In genomic region chr4:149485825-149486206, GRCm38 (mm10) we compare ENCODE assay signal across 8 mouse cellular contexts. TPM values are rescaled to one million over a fixed set of nuclear protein-coding genes. Genes with fewer than 3 reads are reported as not detected.
DNase-seq lines count a peak whose midpoint lies in the region; ATAC-seq lines count a peak whose summit lies in the region.

No protein-coding gene starts in this region.

- peaks cover 11% of the 10 kb centered on the region; the same call in 1 of the 2 replicates for H3K4me1 ChIP-seq in embryonic facial prominence, embryonic 14.5 days (ENCODE audit: control insufficient read depth, insufficient read depth, low read length)
- peaks cover 27% of the 10 kb centered on the region for H3K4me1 ChIP-seq in limb, embryonic 13.5 days
- peaks cover 26% of the 10 kb centered on the region for H3K4me1 ChIP-seq in midbrain, embryonic 15.5 days

- no peaks in the 10 kb centered on the region for H3K9me3 ChIP-seq in embryonic facial prominence, embryonic 14.5 days (ENCODE audit: control insufficient read depth, low read length)
- no peaks in the 10 kb centered on the region for H3K9me3 ChIP-seq in limb, embryonic 13.5 days
- H3K9me3 ChIP-seq in midbrain, embryonic 15.5 days, result no peaks in the 10 kb centered on the region

- peak overlapping the region; percentile 80 for H3K4me2 ChIP-seq in embryonic facial prominence, embryonic 14.5 days (ENCODE audit: low read depth, low read length)
- peak overlapping the region; percentile 85 for H3K4me2 ChIP-seq in limb, embryonic 13.5 days (replicated peaks)
- peak overlapping the region; percentile 93 for H3K4me2 ChIP-seq in midbrain, embryonic 15.5 days

- peak overlapping the region; percentile 67 for H3K4me3 ChIP-seq in embryonic facial prominence, embryonic 14.5 days (ENCODE audit: low read depth, low read length)
- peak overlapping the region; percentile 81 for H3K4me3 ChIP-seq in limb, embryonic 13.5 days
- peak overlapping the region; percentile 95 for H3K4me3 ChIP-seq in midbrain, embryonic 15.5 days

- under 1% methylated on average over 10 of the region's 10 CpGs for WGBS in embryonic facial prominence, embryonic 14.5 days
- WGBS in limb, embryonic 13.5 days, result under 1% methylated on average over 10 of the region's 10 CpGs
- under 1% methylated on average over 10 of the region's 10 CpGs for WGBS in midbrain, embryonic 15.5 days

- peak overlapping the region; percentile 77 for H3K9ac ChIP-seq in embryonic facial prominence, embryonic 14.5 days (ENCODE audit: low read depth, low read length)
- H3K9ac ChIP-seq in limb, embryonic 13.5 days, result peak overlapping the region; percentile 85
- H3K9ac ChIP-seq in midbrain, embryonic 15.5 days, result peak overlapping the region; percentile 86

- H3K36me3 ChIP-seq in embryonic facial prominence, embryonic 14.5 days (ENCODE audit: control insufficient read depth, insufficient read depth, low read length), result peaks cover 37% of the 10 kb centered on the region
- peaks cover 36% of the 10 kb centered on the region for H3K36me3 ChIP-seq in limb, embryonic 13.5 days
- H3K36me3 ChIP-seq in midbrain, embryonic 15.5 days (replicated peaks), result peaks cover 26% of the 10 kb centered on the region

- 0 out of 2 replicates have a peak, but pooled peaks have one; percentile 20 for ATAC-seq in embryonic facial prominence, embryonic 14.5 days (ENCODE audit: low read depth)
- ATAC-seq in hematopoietic stem cell, adult 5-6 weeks (replicated peaks in 1 of 2; ENCODE audit: insufficient read depth in 1 of 2, low FRiP score in 2 of 2, low TSS enrichment in 1 of 2, low read depth in 1 of 2, poor library complexity in 2 of 2, severe bottlenecking in 2 of 2), result peak; percentile 22 to 35; a peak in 2 of 4 replicates
- peak; percentile 2; the same call in 1 of the 2 replicates for ATAC-seq in limb, embryonic 13.5 days (ENCODE audit: low FRiP score, low read depth)
- ATAC-seq in midbrain, embryonic 15.5 days (replicated peaks), result no peak; the same call in 1 of the 2 replicates

- DNase-seq in cerebellum, postnatal 10 days, result peak; percentile 29 to 34
- no peak for DNase-seq in cerebellum, adult 11 months
- peak; percentile 30 for DNase-seq in MEL-GATA-1-ER (ENCODE audit: extremely low read depth, low read depth)
- DNase-seq in embryonic facial prominence, embryonic 14.5 days (ENCODE audit: low spot score), result peak; percentile 80
- no peak for DNase-seq in gastrocnemius, postnatal 10 days

- peak overlapping the region; percentile 40 for H3K27ac ChIP-seq in embryonic facial prominence, embryonic 14.5 days (replicated peaks; ENCODE audit: low read depth, low read length)
- peak overlapping the region; percentile 84 for H3K27ac ChIP-seq in limb, embryonic 13.5 days
- H3K27ac ChIP-seq in midbrain, embryonic 15.5 days, result peak overlapping the region; percentile 79; the same call in 1 of the 2 replicates

- H3K27me3 ChIP-seq in embryonic facial prominence, embryonic 14.5 days (replicated peaks; ENCODE audit: control insufficient read depth, insufficient read depth, low read length), result no peaks in the 10 kb centered on the region
- H3K27me3 ChIP-seq in limb, embryonic 13.5 days, result no peaks in the 10 kb centered on the region
- no peaks in the 10 kb centered on the region for H3K27me3 ChIP-seq in midbrain, embryonic 15.5 days (replicated peaks)

RNA-seq across cellular contexts. Expression of gene Lzic, which starts 0.8 kb away (rescaled TPM):
- polyA plus RNA-seq in embryonic facial prominence, embryonic 14.5 days (2014; fragmentation: Nextera tagmentation; extraction: Ambion mirVana), result 45.1 and 48.1 TPM in 2 replicates
- total RNA-seq in hematopoietic stem cell, adult 5-6 weeks (2017), result 72.9 and 87.1 TPM in 2 replicates
- polyA plus RNA-seq in limb, embryonic 13.5 days (2015; fragmentation: Nextera tagmentation; extraction: Ambion mirVana), result 55.8 and 62.5 TPM in 2 replicates
- 36.6 and 39.9 TPM in 2 replicates for polyA plus RNA-seq in midbrain, embryonic 15.5 days (2015; fragmentation: Nextera tagmentation; extraction: Ambion mirVana)
- 10 to 100 TPM; 17.0 to 21.5 TPM for total RNA-seq in gastrocnemius, postnatal 10 days (2021)

RNA-seq across cellular contexts. Expression of gene Nmnat1, which starts 0.8 kb away (rescaled TPM):
- polyA plus RNA-seq in embryonic facial prominence, embryonic 14.5 days (2014; fragmentation: Nextera tagmentation; extraction: Ambion mirVana), result 7.2 and 8.9 TPM in 2 replicates
- total RNA-seq in hematopoietic stem cell, adult 5-6 weeks (2017), result 10.4 and 14.1 TPM in 2 replicates
- 10.5 and 12.4 TPM in 2 replicates for polyA plus RNA-seq in limb, embryonic 13.5 days (2015; fragmentation: Nextera tagmentation; extraction: Ambion mirVana)
- polyA plus RNA-seq in midbrain, embryonic 15.5 days (2015; fragmentation: Nextera tagmentation; extraction: Ambion mirVana), result 7.2 and 7.9 TPM in 2 replicates
- 10 to 100 TPM; 16.0 to 16.1 TPM for total RNA-seq in gastrocnemius, postnatal 10 days (2021)

RNA-seq across cellular contexts. Expression of gene Tmem274, which starts 8.6 kb away (rescaled TPM):
- not detected in 2 replicates for polyA plus RNA-seq in embryonic facial prominence, embryonic 14.5 days (2014; fragmentation: Nextera tagmentation; extraction: Ambion mirVana)
- total RNA-seq in hematopoietic stem cell, adult 5-6 weeks (2017), result not detected in 2 replicates
- polyA plus RNA-seq in limb, embryonic 13.5 days (2015; fragmentation: Nextera tagmentation; extraction: Ambion mirVana), result 0.55 and 0.99 TPM in 2 replicates
- polyA plus RNA-seq in midbrain, embryonic 15.5 days (2015; fragmentation: Nextera tagmentation; extraction: Ambion mirVana), result not detected in 2 replicates
- total RNA-seq in gastrocnemius, postnatal 10 days (2021), result not detected

RNA-seq across cellular contexts. Expression of gene Rbp7, which starts 31.0 kb away (rescaled TPM):
- polyA plus RNA-seq in embryonic facial prominence, embryonic 14.5 days (2014; fragmentation: Nextera tagmentation; extraction: Ambion mirVana), result 1.2 and 2.5 TPM in 2 replicates
- total RNA-seq in hematopoietic stem cell, adult 5-6 weeks (2017), result not detected in 2 replicates
- polyA plus RNA-seq in limb, embryonic 13.5 days (2015; fragmentation: Nextera tagmentation; extraction: Ambion mirVana), result 0.37 and 0.41 TPM in 2 replicates
- polyA plus RNA-seq in midbrain, embryonic 15.5 days (2015; fragmentation: Nextera tagmentation; extraction: Ambion mirVana), result 0.99 TPM in 1 of 2 replicates, not detected in the other
- 10 to 100 TPM in 1 of 2 experiments, 1 to 10 TPM in 1; 8.3 to 10.0 TPM for total RNA-seq in gastrocnemius, postnatal 10 days (2021)

RNA-seq across cellular contexts. Expression of gene Ctnnbip1, which starts 32.2 kb away (rescaled TPM):
- 68.7 and 81.8 TPM in 2 replicates for polyA plus RNA-seq in embryonic facial prominence, embryonic 14.5 days (2014; fragmentation: Nextera tagmentation; extraction: Ambion mirVana)
- total RNA-seq in hematopoietic stem cell, adult 5-6 weeks (2017), result 9.6 and 9.7 TPM in 2 replicates
- 80.3 and 83.9 TPM in 2 replicates for polyA plus RNA-seq in limb, embryonic 13.5 days (2015; fragmentation: Nextera tagmentation; extraction: Ambion mirVana)
- 99.5 and 106 TPM in 2 replicates for polyA plus RNA-seq in midbrain, embryonic 15.5 days (2015; fragmentation: Nextera tagmentation; extraction: Ambion mirVana)
- total RNA-seq in gastrocnemius, postnatal 10 days (2021), result 10 to 100 TPM; 61.4 to 76.9 TPM

Comparison
In these comparisons a context has a peak if more than half of its experiments do, and no peak if none do; other contexts are left out.
1. DNase-seq: peak in cerebellum, postnatal 10 days (2 of 2), MEL-GATA-1-ER (single experiment) and embryonic facial prominence, embryonic 14.5 days (single experiment); none in cerebellum, adult 11 months (single experiment) and gastrocnemius, postnatal 10 days (single experiment).
2. Peak in every context shown above with its lines, with median percentiles within 50 percentile points of each other: H3K27ac ChIP-seq, H3K4me2 ChIP-seq, H3K4me3 ChIP-seq and H3K9ac ChIP-seq.